Mouse (Mus musculus) limb, embryonic 14.5 days (tissue): ENCODE results near the gene Usp24. TPM values are rescaled to one million over a fixed set of nuclear protein-coding genes. Genes with fewer than 3 reads are reported as not detected.

ENCODE experiments used
- ATAC-seq: fragments of 200-750 bp; cut with Nextera tagmentation; 2 replicates; pipeline ENCODE4 v1.8.0; 2017; ENCODE audit warnings: low read depth, moderate number of reproducible peaks, moderate TSS enrichment; ENCODE audit not compliant: low FRiP score
- DNase-seq: peaks from one replicate; pipeline ENCODE4 v3.0.0-alpha.2; 2015; ENCODE audit warnings: low spot score
- H3K27ac ChIP-seq: fragments of 300-500 bp; sonication (generic); replicated peaks from 2 replicates; pipeline ENCODE4 v1.5.1; 2014; ENCODE audit warnings: low read depth, mild to moderate bottlenecking, low read length, moderate library complexity, mixed read lengths
- H3K27me3 ChIP-seq: fragments of 300-500 bp; sonication (generic); 2 replicates; pipeline ENCODE4 v1.6.1; 2014; ENCODE audit warnings: low read length, mixed read lengths; ENCODE audit not compliant: control insufficient read depth, insufficient read depth
- H3K36me3 ChIP-seq: fragments of 300-500 bp; sonication (generic); 2 replicates; pipeline ENCODE4 v1.6.1; 2014; ENCODE audit warnings: mild to moderate bottlenecking, low read length, moderate library complexity, mixed read lengths; ENCODE audit not compliant: control insufficient read depth, insufficient read depth
- H3K4me1 ChIP-seq: fragments of 300-500 bp; sonication (generic); 2 replicates; pipeline ENCODE4 v1.6.1; 2014; ENCODE audit warnings: antibody characterized with exemption, low read length, mixed read lengths; ENCODE audit not compliant: control insufficient read depth, insufficient read depth
- H3K4me2 ChIP-seq: fragments of 300-500 bp; sonication (generic); replicated peaks from 2 replicates; pipeline ENCODE4 v1.6.1; 2014; ENCODE audit warnings: low read depth, mild to moderate bottlenecking, low read length, moderate library complexity; ENCODE audit not compliant: severe bottlenecking
- H3K4me3 ChIP-seq: fragments of 300-500 bp; sonication (generic); replicated peaks from 2 replicates; pipeline ENCODE4 v1.5.1; 2014; ENCODE audit warnings: low read length
- H3K9ac ChIP-seq: fragments of 300-500 bp; sonication (generic); 2 replicates; pipeline ENCODE4 v1.6.1; 2014; ENCODE audit warnings: mild to moderate bottlenecking, low read depth, low read length, moderate library complexity; ENCODE audit not compliant: severe bottlenecking
- H3K9me3 ChIP-seq: fragments of 300-500 bp; sonication (generic); 2 replicates; pipeline ENCODE4 v1.6.1; 2016; ENCODE audit warnings: low read length; ENCODE audit not compliant: control insufficient read depth
- POLR2A ChIP-seq: fragments of 200-500 bp; IDR thresholded peaks from 2 replicates; pipeline ENCODE4 v1.8.0; 2012; ENCODE audit warnings: inconsistent platforms, mild to moderate bottlenecking, moderate library complexity, borderline replicate concordance; ENCODE audit not compliant: insufficient read depth, insufficient read length; ENCODE audit errors: extremely low read depth
- WGBS: fragments of 180-500 bp; shearing (Covaris S2); extraction: QIAGEN DNeasy Blood & Tissue Kit; methylation state at CpG from one replicate; pipeline ENCODE4 v1.1.7; 2014; 5-methylcytosine and 5-hydroxymethylcytosine counted together
- polyA plus RNA-seq, 2 experiments: library from polyadenylated mRNA; depleted of rRNA in 1 of 2; stranded (reverse) in 1 of 2; unstranded in 1 of 2; fragments of >200 nt; fragmentation: Nextera tagmentation in 1 of 2; extraction: Ambion mirVana in 1 of 2; gene quantifications; 2 replicates each; pipeline versions ENCODE4 v1.2.1 to v1.2.3; 2012 to 2014

The Usp24 gene
- polyA plus RNA-seq, 2 experiments: 12.5 to 15.7 TPM

GRCm38 (mm10) chr4:106295696-106296095, 20.3 kb upstream of the Usp24 start:
- no peak for TF ChIP-seq POLR2A
- ATAC-seq: no peak; the same call in 1 of the 2 replicates
- Histone ChIP-seq H3K27ac (no peak overlapping the region), H3K27me3 (no peaks in the 10 kb centered on the region), H3K9me3 (no peaks in the 10 kb centered on the region), H3K36me3 (no peaks in the 10 kb centered on the region), H3K4me3 (no peak overlapping the region), H3K4me1 (no peaks in the 10 kb centered on the region), H3K9ac (no peak overlapping the region), H3K4me2 (no peak overlapping the region)
- no peak for DNase-seq
- WGBS: 38% methylated on average over 4 of the region's 4 CpGs

GRCm38 (mm10) chr4:106296412-106297086, 19.5 kb upstream of the Usp24 start:
- no peak for TF ChIP-seq POLR2A
- DNase-seq: no peak
- ATAC-seq: no peak
- Histone ChIP-seq H3K9me3 (no peaks in the 10 kb centered on the region), H3K4me3 (no peak overlapping the region), H3K27me3 (no peaks in the 10 kb centered on the region), H3K27ac (no peak overlapping the region), H3K36me3 (no peaks in the 10 kb centered on the region), H3K4me1 (peaks cover 1% of the 10 kb centered on the region; the same call in 1 of the 2 replicates), H3K9ac (no peak overlapping the region), H3K4me2 (no peak overlapping the region)
- 89% methylated on average over 7 of the region's 7 CpGs for WGBS

GRCm38 (mm10) chr4:106301346-106301745, 14.7 kb upstream of the Usp24 start:
- no peak for DNase-seq
- Histone ChIP-seq H3K36me3 (no peaks in the 10 kb centered on the region), H3K4me2 (no peak overlapping the region), H3K4me3 (no peak overlapping the region), H3K9me3 (no peaks in the 10 kb centered on the region), H3K27me3 (no peaks in the 10 kb centered on the region), H3K27ac (no peak overlapping the region), H3K4me1 (peaks cover 4% of the 10 kb centered on the region; the same call in 1 of the 2 replicates), H3K9ac (no peak overlapping the region)
- no peak for ATAC-seq
- WGBS: 56% methylated on average over 6 of the region's 6 CpGs
- no peak for TF ChIP-seq POLR2A

GRCm38 (mm10) chr4:106308090-106308489, 7.9 kb upstream of the Usp24 start:
- Histone ChIP-seq H3K27ac (no peak overlapping the region), H3K4me3 (no peak overlapping the region), H3K4me1 (no peaks in the 10 kb centered on the region), H3K4me2 (no peak overlapping the region), H3K36me3 (no peaks in the 10 kb centered on the region), H3K9me3 (no peaks in the 10 kb centered on the region), H3K9ac (no peak overlapping the region), H3K27me3 (no peaks in the 10 kb centered on the region)
- WGBS: 93% methylated on average over 3 of the region's 3 CpGs
- no peak for TF ChIP-seq POLR2A
- DNase-seq: no peak
- no peak for ATAC-seq

GRCm38 (mm10) chr4:106312651-106313050, 3.4 kb upstream of the Usp24 start:
- Histone ChIP-seq H3K27ac (no peak overlapping the region), H3K9me3 (no peaks in the 10 kb centered on the region), H3K4me1 (peaks cover 6% of the 10 kb centered on the region), H3K9ac (no peak overlapping the region), H3K27me3 (no peaks in the 10 kb centered on the region), H3K4me2 (no peak overlapping the region), H3K4me3 (no peak overlapping the region), H3K36me3 (no peaks in the 10 kb centered on the region)
- DNase-seq (no peak), ATAC-seq (no peak)
- TF ChIP-seq POLR2A: no peak
- WGBS: 67% methylated on average over 8 of the region's 8 CpGs

- no peak for TF ChIP-seq POLR2A
- no peak overlapping the region for H3K27ac ChIP-seq
- H3K27me3 ChIP-seq: no peaks in the 10 kb centered on the region
- H3K4me1 ChIP-seq: peaks cover 10% of the 10 kb centered on the region
- no peak overlapping the region for H3K9ac ChIP-seq
- no peaks in the 10 kb centered on the region for H3K9me3 ChIP-seq
- 81% methylated on average over 8 of the region's 8 CpGs for WGBS
- no peak overlapping the region for H3K4me3 ChIP-seq
- no peak overlapping the region for H3K4me2 ChIP-seq
- DNase-seq (no peak), ATAC-seq (no peak)
- H3K36me3 ChIP-seq: no peaks in the 10 kb centered on the region
Measured at GRCm38 (mm10) chr4:106313070-106313469, 2.9 kb upstream of the Usp24 start.
